Mouse (Mus musculus) intestine, postnatal 0 days (tissue): ENCODE data around the gene Isoc2b. TPM values are rescaled to one million over a fixed set of nuclear protein-coding genes. Genes with fewer than 3 reads are reported as not detected.
"Not testable (repeated sequence)": the region's sequence is repeated elsewhere in the genome, so short reads cannot be mapped to it uniquely, and the experiment has no call there.

Experiments
- ATAC-seq: fragments of 200-750 bp; cut with Nextera tagmentation; 2 replicates; pipeline ENCODE4 v1.8.0; 2017; ENCODE audit warnings: mild to moderate bottlenecking, moderate TSS enrichment, moderate library complexity
- H3K27ac ChIP-seq: fragments of 300-500 bp; sonication (generic); 2 replicates; pipeline ENCODE4 v1.5.1; 2014; ENCODE audit warnings: mild to moderate bottlenecking, low read depth, low read length, moderate library complexity
- H3K27me3 ChIP-seq: fragments of 300-500 bp; sonication (generic); replicated peaks from 2 replicates; pipeline ENCODE4 v1.6.1; 2014; ENCODE audit warnings: low read length, mixed read lengths; ENCODE audit not compliant: control insufficient read depth, insufficient read depth
- H3K36me3 ChIP-seq: fragments of 300-500 bp; sonication (generic); 2 replicates; pipeline ENCODE4 v1.6.1; 2014; ENCODE audit warnings: mild to moderate bottlenecking, moderate library complexity; ENCODE audit not compliant: control insufficient read depth, insufficient read depth
- H3K4me1 ChIP-seq: fragments of 300-500 bp; sonication (generic); replicated peaks from 2 replicates; pipeline ENCODE4 v1.6.1; 2014; ENCODE audit warnings: antibody characterized with exemption, low read length, mixed read lengths; ENCODE audit not compliant: control insufficient read depth, insufficient read depth
- H3K4me2 ChIP-seq: fragments of 300-500 bp; sonication (generic); replicated peaks from 2 replicates; pipeline ENCODE4 v1.6.1; 2014; ENCODE audit warnings: low read depth, mild to moderate bottlenecking, moderate library complexity
- H3K4me3 ChIP-seq: fragments of 300-500 bp; sonication (generic); 2 replicates; pipeline ENCODE4 v1.5.1; 2014; ENCODE audit warnings: low read depth, low read length
- H3K9ac ChIP-seq: fragments of 300-500 bp; sonication (generic); 2 replicates; pipeline ENCODE4 v1.6.1; 2014; ENCODE audit warnings: mild to moderate bottlenecking, low read depth, low read length
- H3K9me3 ChIP-seq: fragments of 300-500 bp; sonication (generic); 2 replicates; pipeline ENCODE4 v1.6.1; 2016; ENCODE audit warnings: mixed run types; ENCODE audit not compliant: control insufficient read depth
- CTCF ChIP-seq: sonication (generic); IDR thresholded peaks from 2 replicates; pipeline ENCODE4 v1.5.1; 2016; ENCODE audit warnings: low read depth, mild to moderate bottlenecking, control low read depth, antibody characterized with exemption, moderate library complexity
- WGBS: fragments of 180-500 bp; shearing (Covaris S2); extraction: QIAGEN DNeasy Blood & Tissue Kit; methylation state at CpG from one replicate; pipeline ENCODE4 v1.1.7; 2014; 5-methylcytosine and 5-hydroxymethylcytosine counted together
- polyA plus RNA-seq: library from polyadenylated mRNA; unstranded; fragments of >200 nt; fragmentation: Nextera tagmentation; extraction: Ambion mirVana; gene quantifications from 2 replicates; pipeline ENCODE4 v1.2.1, GENCODE M21; 2015

Isoc2b gene
- polyA plus RNA-seq, 1 experiment from 2014 or later: 12.5 TPM

DNA sequence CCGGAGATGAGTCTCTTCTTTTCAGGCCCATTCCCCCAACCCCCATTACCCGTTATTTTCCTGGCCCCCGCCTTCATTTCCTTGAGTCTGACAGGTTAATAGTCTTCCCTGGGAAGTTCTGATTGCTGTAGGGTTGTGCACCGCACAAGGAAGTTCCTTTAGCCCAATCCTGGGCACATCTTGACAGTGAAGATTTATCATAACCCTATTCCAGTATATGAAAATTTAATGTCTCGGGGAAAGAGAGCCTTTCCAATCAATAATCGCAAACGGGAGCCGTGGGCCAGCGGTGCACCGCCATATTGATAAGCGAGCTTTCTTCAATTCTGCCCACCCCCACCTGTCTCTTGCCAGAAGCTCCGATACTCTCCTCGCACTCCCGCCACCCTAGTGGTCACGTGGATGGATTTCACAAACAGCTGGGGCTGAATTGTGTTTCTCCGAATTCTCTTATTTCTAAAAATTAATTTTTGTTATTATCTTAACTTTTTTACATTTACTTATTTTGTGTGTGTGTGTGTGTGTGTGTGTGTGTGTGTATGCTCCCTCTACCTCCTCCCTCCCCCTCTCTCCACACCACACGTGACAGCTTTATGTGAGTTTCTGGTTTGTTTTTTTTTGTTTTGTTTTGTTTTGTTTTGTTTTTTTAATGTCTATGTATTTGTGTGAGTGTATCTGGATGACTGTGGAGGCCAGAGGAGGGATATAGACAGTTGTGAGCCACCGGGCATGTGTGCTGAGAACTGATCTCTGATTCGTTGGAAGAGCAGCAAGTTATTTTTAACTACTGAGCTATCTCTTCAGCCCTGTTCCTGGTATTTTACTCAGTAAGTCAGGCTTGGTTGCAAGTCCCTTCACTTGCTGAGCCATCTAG, 29.8 kb upstream of the Isoc2b start:
- no peak overlapping the region for H3K9ac ChIP-seq
- no peaks in the 10 kb centered on the region for H3K27me3 ChIP-seq
- peak overlapping the region; percentile 13 for H3K4me3 ChIP-seq
- peak overlapping the region; percentile 65 for H3K4me2 ChIP-seq
- no peaks in the 10 kb centered on the region for H3K36me3 ChIP-seq
- no peak for ATAC-seq
- 8% methylated on average over 19 of the region's 19 CpGs for whole genome bisulfite sequencing
- H3K4me1 ChIP-seq: no peaks in the 10 kb centered on the region
- no peaks in the 10 kb centered on the region for H3K9me3 ChIP-seq
- H3K27ac ChIP-seq: no peak overlapping the region
- no peak for TF ChIP-seq CTCF

DNA sequence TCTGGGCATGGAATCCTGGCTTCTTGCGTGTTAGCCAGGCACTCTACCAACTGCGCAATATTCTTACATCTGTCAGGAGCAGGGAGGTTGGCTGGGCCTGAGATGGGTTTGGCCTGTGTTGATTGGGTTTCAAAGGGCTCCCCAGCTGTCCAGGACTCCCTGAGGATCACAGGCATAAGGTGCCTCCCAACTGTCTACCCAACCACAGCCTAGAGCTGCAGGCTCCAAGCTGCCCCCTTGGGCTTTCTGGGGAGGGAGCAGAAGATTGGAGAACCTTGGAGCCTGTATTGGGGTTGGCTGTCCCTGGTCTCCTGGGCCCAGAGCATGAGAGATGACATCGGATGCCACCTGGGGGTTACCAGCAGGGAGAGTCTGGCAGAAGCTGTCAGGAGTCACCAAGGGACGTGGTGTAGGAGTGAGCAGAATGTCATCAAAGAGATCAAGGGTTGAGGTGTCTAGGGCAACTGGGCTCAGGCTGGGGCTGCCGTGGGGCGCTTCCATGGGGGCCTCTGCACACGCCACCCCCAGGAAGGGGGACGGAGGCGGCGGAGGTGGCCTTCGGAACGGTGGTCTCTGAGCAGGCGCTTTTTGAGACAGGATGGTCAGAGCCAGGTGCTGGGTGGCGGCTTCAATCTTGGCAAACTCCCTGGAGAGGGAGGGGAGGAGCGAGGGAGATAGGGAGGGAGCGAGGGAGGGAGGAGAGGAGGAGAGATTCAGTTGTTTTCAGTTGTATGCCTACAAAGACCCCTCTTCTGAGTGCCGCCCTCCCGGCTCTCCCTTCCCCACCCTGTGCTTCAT, 29.0 kb upstream of the Isoc2b start:
- 25% methylated on average over 17 of the region's 18 CpGs for WGBS
- peak; percentile 19 for ATAC-seq
- H3K4me2 ChIP-seq: peak overlapping the region; percentile 65
- H3K36me3 ChIP-seq: no peaks in the 10 kb centered on the region
- H3K4me1 ChIP-seq: no peaks in the 10 kb centered on the region
- no peak overlapping the region for H3K9ac ChIP-seq
- no peaks in the 10 kb centered on the region for H3K27me3 ChIP-seq
- no peak overlapping the region for H3K27ac ChIP-seq
- no peak for TF ChIP-seq CTCF
- no peaks in the 10 kb centered on the region for H3K9me3 ChIP-seq
- H3K4me3 ChIP-seq: peak overlapping the region; percentile 13

DNA sequence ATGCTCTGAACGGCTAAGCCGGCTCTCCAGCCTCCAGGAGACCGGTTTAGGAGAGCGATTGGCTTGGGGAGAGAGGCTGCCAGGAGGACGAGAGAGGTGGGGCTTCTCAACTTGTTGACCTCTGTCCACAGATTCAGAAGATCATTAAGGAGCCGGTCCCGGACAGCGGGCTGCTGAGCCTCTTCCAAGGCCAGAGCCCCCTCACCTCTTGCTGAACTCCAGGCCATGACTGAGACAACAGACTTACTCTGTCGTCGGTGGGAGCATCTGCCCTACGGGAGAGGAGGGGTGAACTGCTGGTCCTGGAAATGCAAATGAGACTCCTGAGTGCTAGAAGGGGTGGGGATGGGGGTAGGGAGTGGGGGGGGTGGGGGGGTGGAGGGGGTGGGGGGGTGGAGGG, 25.1 kb upstream of the Isoc2b start:
- no peak for ATAC-seq
- 43% methylated on average over 11 of the region's 11 CpGs for WGBS

DNA sequence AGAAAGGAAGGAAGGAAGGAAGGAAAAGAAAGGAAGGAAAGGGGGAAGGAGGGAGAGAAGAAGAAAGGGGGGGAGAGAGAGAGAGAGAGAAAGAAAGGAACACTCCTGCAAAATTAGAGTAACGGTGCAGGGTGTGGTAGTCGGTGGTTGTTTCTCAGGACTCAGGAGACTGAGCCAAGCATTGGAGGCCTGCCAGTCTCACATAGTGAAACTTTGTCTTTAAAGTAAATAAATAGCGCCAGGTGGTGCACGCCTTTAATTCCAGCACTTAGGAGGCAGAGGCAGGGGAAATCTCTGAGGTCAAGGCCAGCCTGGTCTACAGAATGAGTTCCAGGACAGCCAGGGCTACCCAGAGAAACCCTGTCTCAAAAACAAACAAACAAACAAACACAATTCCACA, 16.6 kb upstream of the Isoc2b start:
- TF ChIP-seq CTCF: no peak
- no peak for ATAC-seq
- Histone ChIP-seq H3K9ac (no peak overlapping the region), H3K4me1 (no peaks in the 10 kb centered on the region), H3K27me3 (no peaks in the 10 kb centered on the region), H3K4me2 (no peak overlapping the region), H3K36me3 (no peaks in the 10 kb centered on the region; the same call in 1 of the 2 replicates), H3K4me3 (no peak overlapping the region), H3K27ac (no peak overlapping the region), H3K9me3 (no peaks in the 10 kb centered on the region)
- WGBS: 46% methylated on average over 4 of the region's 4 CpGs

More for the DNA sequence above, 25.1 kb upstream of the Isoc2b start:
- Histone ChIP-seq H3K27me3 (no peaks in the 10 kb centered on the region), H3K4me2 (no peak overlapping the region), H3K9ac (no peak overlapping the region), H3K9me3 (no peaks in the 10 kb centered on the region), H3K4me1 (no peaks in the 10 kb centered on the region), H3K4me3 (no peak overlapping the region), H3K27ac (no peak overlapping the region), H3K36me3 (no peaks in the 10 kb centered on the region)
- no peak for TF ChIP-seq CTCF

DNA sequence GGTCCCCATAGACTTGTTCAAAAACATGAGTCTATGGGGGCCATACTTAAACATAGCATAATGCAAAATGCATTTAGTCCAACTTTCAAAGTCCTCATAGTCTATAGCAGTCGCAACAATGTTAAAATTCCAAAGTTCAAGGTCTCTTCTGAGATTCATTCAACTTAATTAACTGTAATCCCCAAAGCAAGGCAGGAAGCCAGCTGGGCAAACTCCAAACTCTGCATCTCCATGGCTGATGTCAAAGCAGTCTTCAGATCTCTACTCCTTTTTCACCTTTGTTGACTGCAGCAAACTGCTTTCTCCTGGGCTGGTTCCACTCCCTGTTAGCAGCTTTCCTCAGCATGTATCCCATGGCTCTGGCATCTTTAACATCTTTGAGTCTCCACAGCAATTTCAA, 9.0 kb upstream of the Isoc2b start:
- H3K9ac ChIP-seq, H3K36me3 ChIP-seq, H3K4me3 ChIP-seq, H3K27ac ChIP-seq, H3K27me3 ChIP-seq, ATAC-seq, H3K4me1 ChIP-seq, H3K4me2 ChIP-seq, H3K9me3 ChIP-seq: not testable (repeated sequence)
- WGBS: 60% methylated on average over 1 of the region's 1 CpGs

DNA sequence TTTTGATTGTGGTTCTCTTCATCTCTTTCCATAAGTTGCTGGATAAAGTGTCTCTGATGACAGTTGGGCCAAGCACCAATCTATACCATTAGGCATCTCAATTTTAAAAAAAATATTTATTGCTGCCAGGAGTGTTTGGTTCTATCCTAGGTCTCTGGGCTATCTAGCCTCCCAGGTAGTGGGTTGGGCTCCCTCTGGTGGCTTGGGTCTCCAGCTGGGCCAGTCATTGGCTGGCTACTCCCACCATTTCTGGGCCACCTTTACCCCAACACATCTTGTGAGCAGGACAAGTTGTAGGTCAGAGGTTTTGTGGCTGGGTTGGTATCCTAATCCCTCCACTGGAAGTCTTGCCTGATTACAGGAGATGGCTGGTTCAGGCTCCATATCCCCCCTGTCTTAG, 8.1 kb upstream of the Isoc2b start:
- Histone ChIP-seq H3K4me3 (no peak overlapping the region), H3K4me1 (no peaks in the 10 kb centered on the region), H3K27me3 (no peaks in the 10 kb centered on the region), H3K4me2 (peak overlapping the region; percentile 79), H3K36me3 (no peaks in the 10 kb centered on the region; the same call in 1 of the 2 replicates), H3K27ac (no peak overlapping the region), H3K9me3 (no peaks in the 10 kb centered on the region), H3K9ac (no peak overlapping the region)
- TF ChIP-seq CTCF: peak; percentile 63
- no peak for ATAC-seq
